14 mouse cellular contexts compared by ENCODE assay signal in genomic region chr3:37303392-37304139, GRCm38 (mm10). TPM values are rescaled to one million over a fixed set of nuclear protein-coding genes. Genes with fewer than 3 reads are reported as not detected.
A peak's percentile ranks its signal among the peaks of the same experiment; 100 is the strongest.
DNase-seq lines count a peak whose midpoint lies in the region; ATAC-seq and TF ChIP-seq lines count a peak whose summit lies in the region.
"Had no signal": no experiment of that assay in that cellular context is flagged by ENCODE, and none has a peak within 500 bp of the region (broad histone marks: within the 10 kb centered on the region; RNA-seq: fewer than 3 reads in every experiment).

No protein-coding gene starts in this region.

- DNase-seq in 416B (ENCODE audit: low read depth) (peak; percentile 40), G1E (ENCODE audit: low spot score) (peak; percentile 28)
- DNase-seq in layer of hippocampus, postnatal 14 days (ENCODE audit: low spot score in 2 of 2): no peak
- no peak for DNase-seq in spleen, postnatal 36 days (ENCODE audit: low spot score in 2 of 2)
- no peak for DNase-seq in urinary bladder, postnatal 4 days (ENCODE audit: low spot score in 2 of 2)
- DNase-seq: gastrocnemius, postnatal 25 days had no signal

- H3K4me2 ChIP-seq in liver, embryonic 15.5 days: no peak overlapping the region; the same call in 1 of the 2 replicates
- H3K4me2 ChIP-seq: heart, embryonic 13.5 days; kidney, embryonic 15.5 days; limb, embryonic 13.5 days had no signal

- 18% methylated on average over 8 of the region's 8 CpGs for WGBS in liver, embryonic 15.5 days (ENCODE audit: insufficient replicate concordance)

- peaks cover 5% of the 10 kb centered on the region for H3K9me3 ChIP-seq in G1E (replicated peaks)
- no peaks in the 10 kb centered on the region for H3K9me3 ChIP-seq in liver, embryonic 15.5 days (replicated peaks)
- H3K9me3 ChIP-seq: heart, embryonic 13.5 days; kidney, embryonic 15.5 days; limb, embryonic 13.5 days had no signal

- no peak for TF ChIP-seq CTCF in G1E (IDR thresholded peaks at IDR 0.05; ENCODE audit: low read depth, low read length)

- H3K4me1 ChIP-seq in G1E (ENCODE audit: insufficient read depth, low read depth, low read length): peaks cover 29% of the 10 kb centered on the region
- H3K4me1 ChIP-seq in liver, embryonic 15.5 days (replicated peaks): peaks cover 14% of the 10 kb centered on the region
- H3K4me1 ChIP-seq: heart, embryonic 13.5 days; hindbrain, embryonic 10.5 days; kidney, embryonic 15.5 days; limb, embryonic 13.5 days had no signal

- H3K27me3 ChIP-seq in G1E (ENCODE audit: insufficient read depth, low read length): no peaks in the 10 kb centered on the region
- H3K27me3 ChIP-seq in liver, embryonic 15.5 days: no peaks in the 10 kb centered on the region
- H3K27me3 ChIP-seq: heart, embryonic 13.5 days; kidney, embryonic 15.5 days; limb, embryonic 13.5 days had no signal

- H3K9ac ChIP-seq in liver, embryonic 15.5 days: no peak overlapping the region
- H3K9ac ChIP-seq: heart, embryonic 13.5 days; kidney, embryonic 15.5 days; limb, embryonic 13.5 days had no signal

- H3K36me3 ChIP-seq in G1E (replicated peaks): no peaks in the 10 kb centered on the region
- H3K36me3 ChIP-seq in liver, embryonic 15.5 days (replicated peaks): no peaks in the 10 kb centered on the region
- H3K36me3 ChIP-seq: heart, embryonic 13.5 days; hindbrain, embryonic 10.5 days; kidney, embryonic 15.5 days; limb, embryonic 13.5 days had no signal

- peak; percentile 96 for ATAC-seq in G1E (ENCODE audit: extremely low read depth, insufficient number of reproducible peaks, low FRiP score, poor library complexity, severe bottlenecking)
- peak; percentile 67 for ATAC-seq in common myeloid progenitor, adult 5-6 weeks (replicated peaks; ENCODE audit: low read depth, poor library complexity, severe bottlenecking)
- ATAC-seq in liver, embryonic 15.5 days (ENCODE audit: insufficient read depth): peak; percentile 73

- H3K4me3 ChIP-seq in G1E (ENCODE audit: low read depth, low read length): peak overlapping the region; percentile 47; the same call in 1 of the 2 replicates
- H3K4me3 ChIP-seq in liver, embryonic 15.5 days (replicated peaks): no peak overlapping the region
- H3K4me3 ChIP-seq: heart, embryonic 13.5 days; hindbrain, embryonic 10.5 days; kidney, embryonic 15.5 days; layer of hippocampus, adult 2 months; limb, embryonic 13.5 days had no signal

- H3K27ac ChIP-seq in liver, embryonic 15.5 days (replicated peaks): peak overlapping the region; percentile 80
- H3K27ac ChIP-seq: heart, embryonic 13.5 days; hindbrain, embryonic 10.5 days; kidney, embryonic 15.5 days; layer of hippocampus, adult 2 months; limb, embryonic 13.5 days; macrophage had no signal

RNA-seq across cellular contexts. Expression of gene Bbs12, which starts 8.8 kb away (rescaled TPM):
- total RNA-seq in G1E (2014; fragmentation: Nextera tagmentation) (26.5 and 27.3 TPM in 2 replicates), G1E (2017) (25.3 and 31.6 TPM in 2 replicates)
- 0.51 and 0.52 TPM in 2 replicates for polyA plus RNA-seq in G1E (2012)
- 6.6 and 8.1 TPM in 2 replicates for total RNA-seq in common myeloid progenitor, adult 5-6 weeks (2017)
- polyA plus RNA-seq in liver, embryonic 15.5 days (2015; fragmentation: Nextera tagmentation; extraction: Ambion mirVana): 2.6 and 3.2 TPM in 2 replicates
- total RNA-seq in layer of hippocampus, postnatal 14 days (2021): 1 to 10 TPM; 4.6 to 5.3 TPM

RNA-seq across cellular contexts. Expression of gene Cetn4, which starts 8.9 kb away (rescaled TPM):
- total RNA-seq in G1E (2014; fragmentation: Nextera tagmentation): 18.2 and 26.3 TPM in 2 replicates
- total RNA-seq in G1E (2017): 14.8 and 15.7 TPM in 2 replicates
- polyA plus RNA-seq in G1E (2012): 6.3 TPM in 2 replicates
- total RNA-seq in common myeloid progenitor, adult 5-6 weeks (2017): 4.0 and 6.5 TPM in 2 replicates
- polyA plus RNA-seq in liver, embryonic 15.5 days (2015; fragmentation: Nextera tagmentation; extraction: Ambion mirVana): 0.84 and 1.7 TPM in 2 replicates
- total RNA-seq in layer of hippocampus, postnatal 14 days (2021): 1 to 10 TPM; 9.1 to 9.3 TPM

RNA-seq across cellular contexts. Expression of gene Fgf2, which starts 44.6 kb away (rescaled TPM):
- total RNA-seq in G1E (2014; fragmentation: Nextera tagmentation) (6.6 and 6.8 TPM in 2 replicates), G1E (2017) (3.9 and 4.9 TPM in 2 replicates)
- polyA plus RNA-seq in G1E (2012): 0.37 and 0.95 TPM in 2 replicates
- 0.05 and 0.23 TPM in 2 replicates for total RNA-seq in common myeloid progenitor, adult 5-6 weeks (2017)
- polyA plus RNA-seq in liver, embryonic 15.5 days (2015; fragmentation: Nextera tagmentation; extraction: Ambion mirVana): 0.12 and 0.14 TPM in 2 replicates
- 1 to 10 TPM; 5.3 to 6.0 TPM for total RNA-seq in layer of hippocampus, postnatal 14 days (2021)
- polyA plus RNA-seq: macrophage had no signal

Comparison
In these comparisons a context has a peak if more than half of its experiments do, and no peak if none do; other contexts are left out.
1. DNase-seq: peak in 416B (single experiment) and G1E (single experiment); none in layer of hippocampus, postnatal 14 days (0 of 2), spleen, postnatal 36 days (0 of 2) and urinary bladder, postnatal 4 days (0 of 2).
2. Peak in every context shown above with its lines, with median percentiles within 50 percentile points of each other: ATAC-seq.